Mouse (Mus musculus) liver, embryonic 14.5 days (tissue): Measurements from ENCODE around the gene Mb21d2. TPM values are rescaled to one million over a fixed set of nuclear protein-coding genes. Genes with fewer than 3 reads are reported as not detected.

Experiments
- ATAC-seq: fragments of 200-750 bp; cut with Nextera tagmentation; 2 replicates; pipeline ENCODE4 v1.8.0; 2017; ENCODE audit warnings: moderate number of reproducible peaks, mild to moderate bottlenecking, moderate library complexity; ENCODE audit not compliant: insufficient read depth
- DNase-seq, 3 experiments: peaks; one replicate each; pipeline ENCODE4 v3.0.0-alpha.2; 2012 to 2013; ENCODE audit warnings: low read depth in 3 of 3, low spot score in 3 of 3
- H3K27ac ChIP-seq: fragments of 300-500 bp; sonication (generic); 2 replicates; pipeline ENCODE4 v1.5.1; 2014; ENCODE audit warnings: moderate library complexity, mild to moderate bottlenecking, control low read depth, inconsistent platforms
- H3K27me3 ChIP-seq: fragments of 300-500 bp; sonication (generic); 2 replicates; pipeline ENCODE4 v1.6.1; 2014; ENCODE audit warnings: mild to moderate bottlenecking, low read length, moderate library complexity; ENCODE audit not compliant: control insufficient read depth, insufficient read depth
- H3K36me3 ChIP-seq: fragments of 300-500 bp; sonication (generic); replicated peaks from 2 replicates; pipeline ENCODE4 v1.6.1; 2014; ENCODE audit warnings: low read depth; ENCODE audit not compliant: control insufficient read depth, insufficient read depth
- H3K4me1 ChIP-seq, 2 experiments: fragments of 200-500 bp in 1 of 2; fragments of 300-500 bp in 1 of 2; sonication (generic) in 1 of 2; replicated peaks; 2 replicates each; pipeline ENCODE4 v1.6.1; 2012 to 2014; ENCODE audit warnings: antibody characterized with exemption in 1 of 2, inconsistent platforms in 1 of 2, low read length in 1 of 2; ENCODE audit not compliant: control insufficient read depth in 2 of 2, insufficient read depth in 2 of 2
- H3K4me2 ChIP-seq: fragments of 300-500 bp; sonication (generic); 2 replicates; pipeline ENCODE4 v1.6.1; 2014; ENCODE audit warnings: low read depth, mild to moderate bottlenecking, control low read depth, moderate library complexity
- H3K4me3 ChIP-seq, 2 experiments: fragments of 200-500 bp in 1 of 2; fragments of 300-500 bp in 1 of 2; sonication (generic) in 1 of 2; 2 replicates each; pipeline ENCODE4 v1.5.1; 2012 to 2014; ENCODE audit warnings: low read depth in 2 of 2, low read length in 2 of 2, mild to moderate bottlenecking in 2 of 2, control low read depth in 1 of 2, inconsistent platforms in 1 of 2, moderate library complexity in 1 of 2; ENCODE audit not compliant: insufficient read depth in 1 of 2
- H3K9ac ChIP-seq: fragments of 300-500 bp; sonication (generic); replicated peaks from 2 replicates; pipeline ENCODE4 v1.6.1; 2014; ENCODE audit warnings: mild to moderate bottlenecking, control low read depth, moderate library complexity
- H3K9me3 ChIP-seq: fragments of 300-500 bp; sonication (generic); 2 replicates; pipeline ENCODE4 v1.6.1; 2016; ENCODE audit warnings: low read length, mixed read lengths; ENCODE audit not compliant: control insufficient read depth
- CTCF ChIP-seq: IDR thresholded peaks from 2 replicates; pipeline ENCODE4 v1.5.1; 2016; ENCODE audit warnings: antibody characterized with exemption, low read depth, control low read depth
- EP300 ChIP-seq: IDR thresholded peaks from 2 replicates; pipeline ENCODE4 v1.6.1; 2016; ENCODE audit warnings: antibody characterized with exemption, low read depth
- WGBS: fragments of 180-500 bp; shearing (Covaris S2); extraction: QIAGEN DNeasy Blood & Tissue Kit; methylation state at CpG from one replicate; pipeline ENCODE4 v1.1.7; 2014; ENCODE audit not compliant: insufficient replicate concordance; 5-methylcytosine and 5-hydroxymethylcytosine counted together
- polyA plus RNA-seq, 2 experiments: library from polyadenylated mRNA; depleted of rRNA in 1 of 2; stranded (reverse) in 1 of 2; unstranded in 1 of 2; fragments of >200 nt; fragmentation: Nextera tagmentation in 1 of 2; extraction: Ambion mirVana in 1 of 2; gene quantifications; 2 replicates each; pipeline versions ENCODE4 v1.2.1 to v1.2.3; 2012 to 2014

The Mb21d2 gene
- polyA plus RNA-seq, 2 experiments: 0.94 to 1.1 TPM

- Histone ChIP-seq H3K4me1 (peaks cover 0 to 14% of the 10 kb centered on the region in 2 experiments; a peak in 2 of 4 replicates), H3K36me3 (no peaks in the 10 kb centered on the region), H3K9ac (no peak overlapping the region), H3K9me3 (no peaks in the 10 kb centered on the region), H3K4me3 (no peak overlapping the region), H3K27ac (no peak overlapping the region), H3K4me2 (no peak overlapping the region), H3K27me3 (no peaks in the 10 kb centered on the region)
- no peak for ATAC-seq
- WGBS: 58% methylated on average over 21 of the region's 21 CpGs
- TF ChIP-seq CTCF: no peak
- no peak for TF ChIP-seq EP300
- no peak for DNase-seq
These were observed 46.6 kb downstream of the Mb21d2 start for GRCm38 (mm10) chr16:28882687-28883428.

- TF ChIP-seq CTCF: no peak
- no peak for TF ChIP-seq EP300
- WGBS: 46% methylated on average over 8 of the region's 8 CpGs
- DNase-seq (no peak), ATAC-seq (no peak)
- H3K36me3 ChIP-seq: no peaks in the 10 kb centered on the region
- no peak overlapping the region for H3K9ac ChIP-seq
- H3K9me3 ChIP-seq: no peaks in the 10 kb centered on the region
- no peak overlapping the region for H3K4me2 ChIP-seq
- peaks cover 0 to 14% of the 10 kb centered on the region in 2 experiments; a peak in 2 of 4 replicates for H3K4me1 ChIP-seq
- no peak overlapping the region for H3K27ac ChIP-seq
- no peaks in the 10 kb centered on the region for H3K27me3 ChIP-seq
- H3K4me3 ChIP-seq: no peak overlapping the region
These were observed 47.7 kb downstream of the Mb21d2 start for GRCm38 (mm10) chr16:28881787-28882186.

- no peak for TF ChIP-seq CTCF
- TF ChIP-seq EP300: no peak
- Histone ChIP-seq H3K4me2 (no peak overlapping the region), H3K27me3 (no peaks in the 10 kb centered on the region), H3K27ac (no peak overlapping the region), H3K9ac (no peak overlapping the region), H3K9me3 (no peaks in the 10 kb centered on the region), H3K4me1 (peaks cover 0 to 14% of the 10 kb centered on the region in 2 experiments; a peak in 2 of 4 replicates), H3K36me3 (no peaks in the 10 kb centered on the region), H3K4me3 (no peak overlapping the region)
- ATAC-seq (no peak), DNase-seq (no peak)
- 43% methylated on average over 8 of the region's 8 CpGs for WGBS
These were observed 48.7 kb downstream of the Mb21d2 start for GRCm38 (mm10) chr16:28880756-28881155.

GRCm38 (mm10) chr16:28880307-28880681 is 49.2 kb downstream of the Mb21d2 start:
- Histone ChIP-seq H3K9me3 (no peaks in the 10 kb centered on the region), H3K36me3 (no peaks in the 10 kb centered on the region), H3K27ac (no peak overlapping the region), H3K4me1 (peaks cover 0 to 14% of the 10 kb centered on the region in 2 experiments; a peak in 2 of 4 replicates), H3K9ac (no peak overlapping the region), H3K27me3 (no peaks in the 10 kb centered on the region), H3K4me3 (no peak overlapping the region), H3K4me2 (no peak overlapping the region)
- DNase-seq (no peak), ATAC-seq (no peak)
- TF ChIP-seq EP300: no peak
- WGBS: 56% methylated on average over 8 of the region's 8 CpGs

DNA sequence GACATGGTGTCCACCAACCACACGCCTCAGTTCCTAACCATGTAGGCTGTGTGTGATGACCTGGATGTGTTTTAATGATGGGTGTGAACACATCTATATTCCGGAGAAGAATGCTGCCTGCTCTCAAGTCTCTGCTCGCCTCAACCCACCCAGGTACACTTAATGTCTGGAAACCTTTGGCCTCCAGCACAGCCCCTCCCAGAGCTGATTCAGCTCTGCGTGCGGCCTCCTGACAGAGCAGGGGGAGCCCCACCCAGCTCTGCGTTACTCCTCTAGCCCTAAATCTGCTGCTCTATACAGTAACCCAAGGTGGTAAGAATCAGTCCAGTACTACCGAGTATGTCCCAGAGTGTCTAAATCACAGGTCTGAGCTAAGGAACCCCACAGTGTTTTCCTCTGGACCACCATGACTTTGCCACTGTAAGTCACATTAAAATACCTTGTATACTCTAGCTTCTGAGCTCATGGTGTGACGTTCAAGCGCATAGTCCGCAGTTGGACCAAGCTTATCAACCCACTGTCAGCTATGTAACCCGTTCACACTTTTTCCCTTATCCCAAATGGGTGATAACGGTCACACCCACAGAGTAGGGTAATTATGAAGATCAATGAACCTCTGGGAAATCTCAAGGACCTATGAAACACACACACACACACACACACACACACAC is 49.7 kb downstream of the Mb21d2 start:
- no peak for TF ChIP-seq CTCF
- TF ChIP-seq EP300: no peak
- Histone ChIP-seq H3K9ac (no peak overlapping the region), H3K9me3 (no peaks in the 10 kb centered on the region), H3K27me3 (no peaks in the 10 kb centered on the region), H3K4me1 (peaks cover 0 to 14% of the 10 kb centered on the region in 2 experiments; a peak in 2 of 4 replicates), H3K4me2 (no peak overlapping the region), H3K36me3 (no peaks in the 10 kb centered on the region), H3K4me3 (no peak overlapping the region), H3K27ac (no peak overlapping the region)
- DNase-seq (no peak), ATAC-seq (no peak)
- 67% methylated on average over 12 of the region's 12 CpGs for WGBS
